Mouse (Mus musculus) neural tube, embryonic 14.5 days (tissue): Measurements from ENCODE around the gene Cetn3. TPM values are rescaled to one million over a fixed set of nuclear protein-coding genes. Genes with fewer than 3 reads are reported as not detected.

Source experiments
- ATAC-seq: fragments of 200-750 bp; cut with Nextera tagmentation; 2 replicates; pipeline ENCODE4 v1.8.0; 2017; ENCODE audit warnings: low read depth, mild to moderate bottlenecking, moderate TSS enrichment, moderate library complexity
- H3K27ac ChIP-seq: fragments of 300-500 bp; sonication (generic); 2 replicates; pipeline ENCODE4 v1.5.1; 2014; ENCODE audit warnings: low read depth, mild to moderate bottlenecking, control low read depth, low read length, moderate library complexity, mixed read lengths
- H3K27me3 ChIP-seq: fragments of 300-500 bp; sonication (generic); 2 replicates; pipeline ENCODE4 v1.6.1; 2014; ENCODE audit warnings: low read length; ENCODE audit not compliant: control insufficient read depth, insufficient read depth
- H3K36me3 ChIP-seq: fragments of 300-500 bp; sonication (generic); 2 replicates; pipeline ENCODE4 v1.6.1; 2014; ENCODE audit warnings: low read length, mixed read lengths; ENCODE audit not compliant: control insufficient read depth, insufficient read depth
- H3K4me1 ChIP-seq: fragments of 300-500 bp; sonication (generic); 2 replicates; pipeline ENCODE4 v1.6.1; 2014; ENCODE audit warnings: low read length; ENCODE audit not compliant: control insufficient read depth, insufficient read depth
- H3K4me2 ChIP-seq: fragments of 300-500 bp; sonication (generic); 2 replicates; pipeline ENCODE4 v1.6.1; 2014; ENCODE audit warnings: mild to moderate bottlenecking, low read depth, low read length, control low read depth
- H3K4me3 ChIP-seq: fragments of 300-500 bp; sonication (generic); 2 replicates; pipeline ENCODE4 v1.5.1; 2014; ENCODE audit warnings: low read depth, low read length, control low read depth, mixed read lengths
- H3K9ac ChIP-seq: fragments of 300-500 bp; sonication (generic); replicated peaks from 2 replicates; pipeline ENCODE4 v1.6.1; 2014; ENCODE audit warnings: low read depth, mild to moderate bottlenecking, control low read depth, low read length, mixed read lengths
- H3K9me3 ChIP-seq: fragments of 300-500 bp; sonication (generic); 2 replicates; pipeline ENCODE4 v1.6.1; 2016; ENCODE audit warnings: low read length; ENCODE audit not compliant: control insufficient read depth
- WGBS: fragments of 180-500 bp; shearing (Covaris S2); extraction: QIAGEN DNeasy Blood & Tissue Kit; methylation state at CpG from one replicate; pipeline ENCODE4 v1.1.7; 2014; 5-methylcytosine and 5-hydroxymethylcytosine counted together
- polyA plus RNA-seq: library from polyadenylated mRNA; unstranded; fragments of >200 nt; fragmentation: Nextera tagmentation; extraction: Ambion mirVana; gene quantifications from 2 replicates; pipeline ENCODE4 v1.2.1, GENCODE M21; 2014

Gene Cetn3
- polyA plus RNA-seq, 1 experiment from 2014 or later = 283 TPM

- Histone ChIP-seq H3K4me2 (no peak overlapping the region), H3K9me3 (no peaks in the 10 kb centered on the region), H3K4me3 (no peak overlapping the region), H3K36me3 (peaks cover 7% of the 10 kb centered on the region; the same call in 1 of the 2 replicates), H3K27ac (no peak overlapping the region), H3K9ac (no peak overlapping the region), H3K27me3 (no peaks in the 10 kb centered on the region), H3K4me1 (no peaks in the 10 kb centered on the region)
- no peak for ATAC-seq
- WGBS = 93% methylated on average over 8 of the region's 8 CpGs
Observed at GRCm38 (mm10) chr13:81791861-81792260, 9.0 kb downstream of the Cetn3 start.

GRCm38 (mm10) chr13:81793850-81794249 lies 11.0 kb downstream of the Cetn3 start:
- no peaks in the 10 kb centered on the region for H3K4me1 ChIP-seq
- no peak overlapping the region for H3K4me3 ChIP-seq
- H3K9me3 ChIP-seq = no peaks in the 10 kb centered on the region
- H3K4me2 ChIP-seq = no peak overlapping the region
- no peak for ATAC-seq
- no peaks in the 10 kb centered on the region for H3K27me3 ChIP-seq
- peaks cover 3% of the 10 kb centered on the region; the same call in 1 of the 2 replicates for H3K36me3 ChIP-seq
- WGBS = 58% methylated on average over 1 of the region's 1 CpGs
- no peak overlapping the region for H3K9ac ChIP-seq
- H3K27ac ChIP-seq = no peak overlapping the region

GRCm38 (mm10) chr13:81801121-81801520 lies 18.2 kb downstream of the Cetn3 start:
- WGBS = 43% methylated on average over 3 of the region's 3 CpGs
- H3K9me3 ChIP-seq = no peaks in the 10 kb centered on the region
- H3K4me3 ChIP-seq = no peak overlapping the region
- no peaks in the 10 kb centered on the region for H3K4me1 ChIP-seq
- no peak overlapping the region for H3K27ac ChIP-seq
- no peak overlapping the region for H3K4me2 ChIP-seq
- H3K9ac ChIP-seq = no peak overlapping the region
- ATAC-seq = no peak
- H3K36me3 ChIP-seq = no peaks in the 10 kb centered on the region
- no peaks in the 10 kb centered on the region for H3K27me3 ChIP-seq

GRCm38 (mm10) chr13:81803713-81804112 lies 20.8 kb downstream of the Cetn3 start:
- Histone ChIP-seq H3K27me3 (no peaks in the 10 kb centered on the region), H3K36me3 (no peaks in the 10 kb centered on the region), H3K27ac (no peak overlapping the region), H3K4me2 (no peak overlapping the region), H3K9me3 (no peaks in the 10 kb centered on the region), H3K4me3 (no peak overlapping the region), H3K9ac (no peak overlapping the region), H3K4me1 (no peaks in the 10 kb centered on the region)
- no peak for ATAC-seq
- 92% methylated on average over 4 of the region's 4 CpGs for WGBS

- Histone ChIP-seq H3K27me3 (no peaks in the 10 kb centered on the region), H3K9me3 (no peaks in the 10 kb centered on the region), H3K4me3 (no peak overlapping the region), H3K27ac (no peak overlapping the region), H3K36me3 (no peaks in the 10 kb centered on the region), H3K4me2 (no peak overlapping the region), H3K4me1 (no peaks in the 10 kb centered on the region), H3K9ac (no peak overlapping the region)
- ATAC-seq = no peak
Observed at GRCm38 (mm10) chr13:81822750-81823149, 39.9 kb downstream of the Cetn3 start.

- no peak for ATAC-seq
- Histone ChIP-seq H3K4me3 (no peak overlapping the region), H3K9ac (no peak overlapping the region), H3K36me3 (no peaks in the 10 kb centered on the region), H3K4me1 (no peaks in the 10 kb centered on the region), H3K9me3 (no peaks in the 10 kb centered on the region), H3K4me2 (no peak overlapping the region), H3K27ac (no peak overlapping the region), H3K27me3 (no peaks in the 10 kb centered on the region)
- 77% methylated on average over 11 of the region's 11 CpGs for WGBS
Observed at GRCm38 (mm10) chr13:81824576-81825330, 41.9 kb downstream of the Cetn3 start.

- peak; percentile 76 for ATAC-seq
- H3K4me2 ChIP-seq = no peak overlapping the region
- 51% methylated on average over 6 of the region's 6 CpGs for WGBS
- H3K9ac ChIP-seq = no peak overlapping the region
- H3K27me3 ChIP-seq = no peaks in the 10 kb centered on the region
- no peak overlapping the region for H3K4me3 ChIP-seq
- H3K27ac ChIP-seq = no peak overlapping the region
- no peaks in the 10 kb centered on the region for H3K4me1 ChIP-seq
- H3K36me3 ChIP-seq = no peaks in the 10 kb centered on the region
- no peaks in the 10 kb centered on the region for H3K9me3 ChIP-seq
Observed at GRCm38 (mm10) chr13:81828486-81828885, 45.6 kb downstream of the Cetn3 start.

- no peak for ATAC-seq
- 89% methylated on average over 7 of the region's 7 CpGs for WGBS
- Histone ChIP-seq H3K4me2 (no peak overlapping the region), H3K4me1 (no peaks in the 10 kb centered on the region), H3K9ac (no peak overlapping the region), H3K27me3 (no peaks in the 10 kb centered on the region), H3K36me3 (no peaks in the 10 kb centered on the region), H3K4me3 (no peak overlapping the region), H3K9me3 (no peaks in the 10 kb centered on the region), H3K27ac (no peak overlapping the region)
Observed at GRCm38 (mm10) chr13:81831838-81832237, 49.0 kb downstream of the Cetn3 start.

- 87% methylated on average over 9 of the region's 9 CpGs for WGBS
- Histone ChIP-seq H3K4me2 (no peak overlapping the region), H3K9me3 (no peaks in the 10 kb centered on the region), H3K36me3 (no peaks in the 10 kb centered on the region), H3K4me1 (no peaks in the 10 kb centered on the region), H3K27me3 (no peaks in the 10 kb centered on the region), H3K9ac (no peak overlapping the region), H3K4me3 (no peak overlapping the region), H3K27ac (no peak overlapping the region)
- ATAC-seq = no peak
Observed at GRCm38 (mm10) chr13:81836386-81837177, 53.7 kb downstream of the Cetn3 start.
